In the genomic region with DNA sequence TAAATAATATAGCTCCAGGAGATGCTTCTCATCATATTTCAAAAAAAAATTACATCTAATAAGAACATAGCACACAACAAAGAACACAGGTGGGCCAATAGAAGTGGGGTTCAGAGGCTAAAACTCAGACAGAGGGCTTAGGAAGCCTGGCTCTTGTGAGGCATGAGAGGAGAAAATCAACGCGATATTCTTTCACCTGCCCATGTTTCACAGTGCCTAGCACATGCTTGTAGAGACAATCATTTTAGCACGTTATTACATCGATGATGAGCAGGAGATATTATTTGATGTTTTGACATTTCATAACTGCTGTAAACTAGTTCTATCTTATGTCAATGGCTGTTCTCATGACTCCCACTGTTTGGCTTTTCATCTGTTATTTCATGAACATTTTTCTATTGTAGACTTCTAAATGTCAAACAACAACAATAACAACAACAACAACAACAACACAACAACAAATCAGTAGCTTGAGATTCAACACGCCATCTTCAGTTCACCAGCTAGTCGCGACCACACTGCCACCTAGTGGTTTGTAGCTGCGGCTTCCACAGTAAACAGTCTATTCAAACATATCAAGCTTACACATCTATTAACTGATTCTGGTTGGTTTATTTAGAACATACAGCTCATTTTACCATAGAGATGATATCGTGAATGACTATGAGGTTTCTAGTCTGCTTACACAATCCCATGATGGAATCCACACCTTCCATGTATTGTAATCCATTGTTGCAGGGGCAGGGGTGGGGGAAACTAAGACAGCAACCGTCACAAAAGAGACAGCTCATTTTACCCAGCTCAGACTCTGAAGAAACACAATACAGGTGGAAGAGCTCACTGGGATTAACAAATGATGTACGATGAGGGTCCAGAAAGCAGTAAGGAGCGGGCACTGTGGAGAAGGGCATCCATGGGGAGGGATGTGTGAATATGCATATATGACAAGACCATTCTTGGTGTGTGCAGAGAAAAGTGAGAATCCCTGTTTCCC, we compare ENCODE assay signal across 8 mouse cellular contexts.
DNase-seq lines count a peak whose midpoint lies in the region; ATAC-seq and TF ChIP-seq lines count a peak whose summit lies in the region.

No protein-coding gene starts in this region.

- WGBS in forebrain, embryonic 14.5 days, result 31% methylated on average over 12 of the region's 12 CpGs
- WGBS in intestine, postnatal 0 days, result 35% methylated on average over 12 of the region's 12 CpGs

- intact Hi-C loops in left cerebral cortex, postnatal 36 days (cut with DNase I), result loop anchor here (1.0 to 10.0 kb wide), 3 partner anchors 458 to 875 kb away; a partner anchor contains a TSS

- DNase-seq in 3T3-L1 (ENCODE audit: low read depth, low spot score), result peak; percentile 73
- peak; percentile 28 for DNase-seq in ES-E14 (ENCODE audit: low read depth, low spot score)
- peak; percentile 4 for DNase-seq in cerebellum, adult 11 months
- DNase-seq in forebrain, embryonic 14.5 days (ENCODE audit: low spot score), result peak; percentile 76
- peak; percentile 40 to 44 for DNase-seq in left cerebral cortex, postnatal 36 days (ENCODE audit: low spot score in 2 of 2)
- peak; percentile 5 to 11 for DNase-seq in natural killer cell, adult 2 months (ENCODE audit: low spot score in 2 of 2)
- DNase-seq in thymus, postnatal 4 days, result peak; percentile 61

- ATAC-seq in forebrain, embryonic 14.5 days, result peak; percentile 92
- no peak for ATAC-seq in intestine, postnatal 0 days

- no peak overlapping the region for H3K4me3 ChIP-seq in ES-E14 (ENCODE audit: insufficient read depth in 1 of 2, low read depth in 1 of 2, low read length in 2 of 2, poor library complexity in 1 of 2, severe bottlenecking in 1 of 2)
- H3K4me3 ChIP-seq in forebrain, embryonic 14.5 days (ENCODE audit: low read depth, low read length), result no peak overlapping the region
- no peak overlapping the region for H3K4me3 ChIP-seq in intestine, postnatal 0 days (ENCODE audit: low read depth, low read length)

- in situ Hi-C loops in ES-E14 (cut with MboI; ENCODE audit: low sequenced_read_pairs in 2 of 2, unreplicated experiment in 2 of 2), result no loop called here

- no peaks in the 10 kb centered on the region for H3K4me1 ChIP-seq in ES-E14 (ENCODE audit: control insufficient read depth in 2 of 2, insufficient read depth in 2 of 2, low read length in 2 of 2, poor library complexity in 1 of 2)
- H3K4me1 ChIP-seq in forebrain, embryonic 14.5 days (ENCODE audit: control insufficient read depth, insufficient read depth, low read length), result no peaks in the 10 kb centered on the region
- H3K4me1 ChIP-seq in intestine, postnatal 0 days (replicated peaks; ENCODE audit: control insufficient read depth, insufficient read depth, low read length), result no peaks in the 10 kb centered on the region

- H3K36me3 ChIP-seq in ES-E14 (ENCODE audit: control insufficient read depth, insufficient read depth, low read length, poor library complexity, severe bottlenecking), result no peaks in the 10 kb centered on the region
- no peaks in the 10 kb centered on the region for H3K36me3 ChIP-seq in forebrain, embryonic 14.5 days (ENCODE audit: control insufficient read depth, insufficient read depth, low read length)
- no peaks in the 10 kb centered on the region for H3K36me3 ChIP-seq in intestine, postnatal 0 days (ENCODE audit: control insufficient read depth, insufficient read depth)

- H3K9ac ChIP-seq in ES-E14 (ENCODE audit: insufficient read depth, low read depth, low read length, poor library complexity, severe bottlenecking), result no peak overlapping the region
- no peak overlapping the region for H3K9ac ChIP-seq in forebrain, embryonic 14.5 days (ENCODE audit: low read length)
- H3K9ac ChIP-seq in intestine, postnatal 0 days (ENCODE audit: low read depth, low read length), result no peak overlapping the region

- TF ChIP-seq CTCF in intestine, postnatal 0 days (IDR thresholded peaks at IDR 0.05; ENCODE audit: low read depth), result peak; percentile 93

- no peak overlapping the region for H3K4me2 ChIP-seq in forebrain, embryonic 14.5 days (ENCODE audit: low read length)
- no peak overlapping the region for H3K4me2 ChIP-seq in intestine, postnatal 0 days (replicated peaks; ENCODE audit: low read depth)

- no peaks in the 10 kb centered on the region for H3K9me3 ChIP-seq in ES-E14 (ENCODE audit: control insufficient read depth, insufficient read depth, low read depth, low read length)
- no peaks in the 10 kb centered on the region for H3K9me3 ChIP-seq in forebrain, embryonic 14.5 days (replicated peaks; ENCODE audit: control insufficient read depth, low read length)
- no peaks in the 10 kb centered on the region for H3K9me3 ChIP-seq in intestine, postnatal 0 days (ENCODE audit: control insufficient read depth)

- H3K27ac ChIP-seq in ES-E14 (ENCODE audit: insufficient read depth, low read depth, low read length, poor library complexity, severe bottlenecking), result no peak overlapping the region
- H3K27ac ChIP-seq in forebrain, embryonic 14.5 days (ENCODE audit: low read depth, low read length), result no peak overlapping the region
- no peak overlapping the region for H3K27ac ChIP-seq in intestine, postnatal 0 days (ENCODE audit: low read depth, low read length)

- no peaks in the 10 kb centered on the region for H3K27me3 ChIP-seq in forebrain, embryonic 14.5 days (replicated peaks; ENCODE audit: control insufficient read depth, insufficient read depth, low read length)
- H3K27me3 ChIP-seq in intestine, postnatal 0 days (replicated peaks; ENCODE audit: control insufficient read depth, insufficient read depth, low read length), result no peaks in the 10 kb centered on the region

TF ChIP-seq in ES-E14, 5 proteins besides CTCF, POLR2A, EP300 and RAD21:
- TF ChIP-seq ZNF384 (IDR thresholded peaks at IDR 0.05; ENCODE audit: low read depth, low read length) (no peak), ZC3H11A (IDR thresholded peaks at IDR 0.05; ENCODE audit: borderline replicate concordance, low read depth, low read length) (peak; percentile 71; the same call in 1 of the 2 replicates), MAFK (IDR thresholded peaks at IDR 0.05; ENCODE audit: insufficient read depth, low read depth, low read length) (no peak), HCFC1 (IDR thresholded peaks at IDR 0.05; ENCODE audit: borderline replicate concordance, insufficient read depth, low read length) (no peak)

Comparison
In these comparisons a context has a peak if more than half of its experiments do, and no peak if none do; other contexts are left out.
1. DNase-seq: peak in every context shown above with its lines; median percentile 76 in forebrain, embryonic 14.5 days; 73 in 3T3-L1; 61 in thymus, postnatal 4 days; 42 in left cerebral cortex, postnatal 36 days; 28 in ES-E14; 8 in natural killer cell, adult 2 months; 4 in cerebellum, adult 11 months.